Mouse (Mus musculus) cerebellum, adult (tissue): Measurements from ENCODE around the gene Cited2.
A peak's percentile ranks its signal among the peaks of the same experiment; 100 is the strongest.

Source experiments
- ATAC-seq: cut with Nextera tagmentation; 2 replicates; pipeline ENCODE4 v1.9.2; 2017; ENCODE audit warnings: mild to moderate bottlenecking, moderate library complexity, mixed read lengths; ENCODE audit not compliant: insufficient number of reproducible peaks, low FRiP score, low TSS enrichment

Gene Cited2

GRCm38 (mm10) chr10:17722653-17723410 lies at the start of gene Cited2:
Cited2 (plus strand) TSS chr10:17723218.
- ATAC-seq = peak; percentile 72

GRCm38 (mm10) chr10:17674454-17674853 lies 48.6 kb upstream of the Cited2 start:
- no peak for ATAC-seq

GRCm38 (mm10) chr10:17674869-17675268 lies 48.1 kb upstream of the Cited2 start:
- ATAC-seq = no peak

GRCm38 (mm10) chr10:17676464-17676863 lies 46.6 kb upstream of the Cited2 start:
- ATAC-seq = no peak

- no peak for ATAC-seq
Observed at GRCm38 (mm10) chr10:17677308-17677707, 45.7 kb upstream of the Cited2 start.

- no peak for ATAC-seq
Observed at GRCm38 (mm10) chr10:17680432-17681382, 42.3 kb upstream of the Cited2 start.

- no peak for ATAC-seq
Observed at GRCm38 (mm10) chr10:17681386-17681785, 41.6 kb upstream of the Cited2 start.

- ATAC-seq = no peak
Observed at GRCm38 (mm10) chr10:17683852-17684428, 39.1 kb upstream of the Cited2 start.

- ATAC-seq = no peak
Observed at GRCm38 (mm10) chr10:17689806-17690205, 33.2 kb upstream of the Cited2 start.

GRCm38 (mm10) chr10:17691709-17692108 lies 31.3 kb upstream of the Cited2 start:
- ATAC-seq = no peak

- ATAC-seq = no peak
Observed at GRCm38 (mm10) chr10:17695801-17696200, 27.2 kb upstream of the Cited2 start.

- no peak for ATAC-seq
Observed at GRCm38 (mm10) chr10:17697376-17698265, 25.4 kb upstream of the Cited2 start.

- ATAC-seq = no peak
Observed at GRCm38 (mm10) chr10:17705466-17705973, 17.5 kb upstream of the Cited2 start.

- no peak for ATAC-seq
Observed at GRCm38 (mm10) chr10:17710753-17711152, 12.3 kb upstream of the Cited2 start.

- ATAC-seq = no peak
Observed at GRCm38 (mm10) chr10:17719009-17719570, 3.9 kb upstream of the Cited2 start.

GRCm38 (mm10) chr10:17719646-17720045 lies 3.4 kb upstream of the Cited2 start:
- ATAC-seq = no peak

GRCm38 (mm10) chr10:17720891-17721601 lies 2.0 kb upstream of the Cited2 start:
- no peak for ATAC-seq

- ATAC-seq = peak; percentile 3; the same call in 1 of the 2 replicates
Observed at GRCm38 (mm10) chr10:17721602-17722121, 1.4 kb upstream of the Cited2 start.
